Mouse (Mus musculus): ENCODE results near the gene Nrxn2. TPM values are rescaled to one million over a fixed set of nuclear protein-coding genes. Genes with fewer than 3 reads are reported as not detected.
A peak's percentile ranks its signal among the peaks of the same experiment; 100 is the strongest.

Gene Nrxn2
- polyA plus RNA-seq, 1 experiment from 2014 or later = 28.9 TPM

GRCm38 (mm10) chr19:6446736-6447437 is 28.4 kb downstream of the Nrxn2 start:
- Histone ChIP-seq H3K36me3 (no peaks in the 10 kb centered on the region), H3K27ac (replicated peaks) (peak overlapping the region; percentile 90), H3K9ac (peak overlapping the region; percentile 53), H3K4me1 (replicated peaks) (peaks cover 83% of the 10 kb centered on the region), H3K9me3 (no peaks in the 10 kb centered on the region), H3K4me2 (peak overlapping the region; percentile 42), H3K4me3 (no peak overlapping the region), H3K27me3 (no peaks in the 10 kb centered on the region)
- 0 out of 2 replicates have a peak, but pooled peaks have one; percentile 4 for ATAC-seq (ENCODE audit: low read depth)
- WGBS = 46% methylated on average over 7 of the region's 7 CpGs

DNA sequence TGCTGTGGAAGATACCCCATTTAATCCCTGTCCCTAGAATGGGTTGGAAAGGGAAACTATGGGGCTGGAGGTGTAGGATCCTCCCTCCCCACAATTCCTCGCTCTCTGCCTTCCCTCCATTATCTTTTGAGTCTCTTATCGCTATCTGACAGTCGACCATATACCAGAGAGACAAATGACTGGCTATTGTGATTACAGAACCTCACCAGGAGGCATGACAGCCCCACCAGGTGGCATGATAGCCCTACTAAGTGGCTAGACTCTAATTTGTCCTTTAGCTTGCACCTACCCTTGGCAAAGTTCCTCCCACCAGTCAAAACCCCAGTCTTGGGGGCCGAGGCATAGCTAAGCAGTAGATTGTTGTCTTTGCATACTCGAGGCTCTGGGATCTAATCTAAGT is 30.2 kb downstream of the Nrxn2 start:
- H3K27me3 ChIP-seq = no peaks in the 10 kb centered on the region
- no peak overlapping the region for H3K4me2 ChIP-seq
- 40% methylated on average over 5 of the region's 5 CpGs for WGBS
- H3K36me3 ChIP-seq = no peaks in the 10 kb centered on the region
- ATAC-seq (ENCODE audit: low read depth) = no peak
- no peak overlapping the region for H3K4me3 ChIP-seq
- H3K4me1 ChIP-seq (replicated peaks) = peaks cover 91% of the 10 kb centered on the region
- peak overlapping the region; percentile 49 for H3K9ac ChIP-seq
- H3K9me3 ChIP-seq = no peaks in the 10 kb centered on the region
- H3K27ac ChIP-seq (replicated peaks) = peak overlapping the region; percentile 49; the same call in 1 of the 2 replicates

DNA sequence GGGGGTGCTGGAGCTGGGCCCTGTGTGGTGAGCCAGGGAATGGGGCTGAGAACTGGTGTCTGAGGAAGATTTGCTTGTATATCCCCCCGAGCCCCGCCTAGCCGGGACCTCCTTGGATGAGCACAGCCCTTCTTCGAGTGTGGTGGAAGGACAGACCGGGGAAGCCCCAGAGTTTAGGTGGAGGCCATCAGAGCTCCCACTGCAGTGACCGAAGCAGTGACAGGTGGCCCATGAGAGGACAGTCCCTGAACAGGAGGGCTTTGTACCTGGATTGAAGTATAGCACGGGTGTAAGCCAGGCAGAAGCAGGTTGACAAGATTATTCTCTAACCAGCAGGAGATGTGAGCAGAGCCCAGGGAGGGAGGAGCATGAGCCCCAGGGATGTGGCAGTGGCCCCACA is 31.3 kb downstream of the Nrxn2 start:
- Histone ChIP-seq H3K4me3 (no peak overlapping the region), H3K27me3 (no peaks in the 10 kb centered on the region), H3K27ac (replicated peaks) (no peak overlapping the region), H3K4me2 (no peak overlapping the region), H3K9ac (no peak overlapping the region), H3K36me3 (peaks cover under 1% of the 10 kb centered on the region; the same call in 1 of the 2 replicates), H3K4me1 (replicated peaks) (peaks cover 89% of the 10 kb centered on the region), H3K9me3 (no peaks in the 10 kb centered on the region)
- no peak for ATAC-seq (ENCODE audit: low read depth)
- WGBS = 74% methylated on average over 7 of the region's 7 CpGs

- H3K27ac ChIP-seq (replicated peaks) = peak overlapping the region; percentile 84
- peaks cover 66% of the 10 kb centered on the region for H3K4me1 ChIP-seq (replicated peaks)
- H3K9ac ChIP-seq = peak overlapping the region; percentile 31; the same call in 1 of the 2 replicates
- no peaks in the 10 kb centered on the region for H3K27me3 ChIP-seq
- H3K4me3 ChIP-seq = no peak overlapping the region
- H3K36me3 ChIP-seq = peaks cover 19% of the 10 kb centered on the region
- peak; percentile 73 for ATAC-seq (ENCODE audit: low read depth)
- WGBS = 22% methylated on average over 6 of the region's 6 CpGs
- no peak overlapping the region for H3K4me2 ChIP-seq
- H3K9me3 ChIP-seq = no peaks in the 10 kb centered on the region
Measured at GRCm38 (mm10) chr19:6452030-6452494, 33.5 kb downstream of the Nrxn2 start.

DNA sequence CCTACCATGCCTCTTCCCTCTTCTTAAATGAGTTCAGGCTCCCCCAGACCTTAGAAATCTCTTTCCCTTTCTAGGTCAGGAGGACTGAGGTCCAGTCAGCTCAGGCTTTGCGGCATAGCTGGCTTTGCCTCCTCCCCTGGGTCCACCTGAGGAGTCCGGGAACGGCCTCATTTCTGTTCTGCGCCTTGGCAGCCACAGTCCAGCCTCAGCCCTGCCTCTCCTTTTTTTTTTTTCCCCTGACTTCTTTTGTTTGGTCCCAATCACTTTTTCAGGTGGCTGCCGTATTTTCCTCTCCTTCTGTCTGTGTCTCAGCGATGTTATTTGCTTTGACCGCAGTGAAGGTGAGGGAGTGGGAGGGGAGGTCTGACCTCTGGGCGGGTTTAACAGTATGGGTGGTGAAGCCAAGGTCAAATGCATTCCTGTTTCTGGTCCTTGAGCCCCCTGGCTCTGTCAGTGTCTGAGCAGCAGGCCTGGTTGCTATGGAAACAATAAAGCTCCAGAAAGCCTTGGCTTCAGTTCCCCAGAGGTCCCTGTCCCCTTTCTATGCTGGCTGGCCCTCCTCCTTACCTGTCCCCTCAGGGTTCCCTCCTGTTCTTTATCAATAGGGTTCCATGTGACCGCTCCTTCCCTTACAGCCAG is 34.3 kb downstream of the Nrxn2 start:
- peaks cover 59% of the 10 kb centered on the region for H3K4me1 ChIP-seq (replicated peaks)
- peaks cover 26% of the 10 kb centered on the region for H3K36me3 ChIP-seq
- peak; percentile 10; the same call in 1 of the 2 replicates for ATAC-seq (ENCODE audit: low read depth)
- H3K27me3 ChIP-seq = no peaks in the 10 kb centered on the region
- peak overlapping the region; percentile 31 for H3K9ac ChIP-seq
- no peak overlapping the region for H3K4me3 ChIP-seq
- no peak overlapping the region for H3K4me2 ChIP-seq
- H3K9me3 ChIP-seq = no peaks in the 10 kb centered on the region
- WGBS = 40% methylated on average over 9 of the region's 9 CpGs
- H3K27ac ChIP-seq (replicated peaks) = peak overlapping the region; percentile 84

DNA sequence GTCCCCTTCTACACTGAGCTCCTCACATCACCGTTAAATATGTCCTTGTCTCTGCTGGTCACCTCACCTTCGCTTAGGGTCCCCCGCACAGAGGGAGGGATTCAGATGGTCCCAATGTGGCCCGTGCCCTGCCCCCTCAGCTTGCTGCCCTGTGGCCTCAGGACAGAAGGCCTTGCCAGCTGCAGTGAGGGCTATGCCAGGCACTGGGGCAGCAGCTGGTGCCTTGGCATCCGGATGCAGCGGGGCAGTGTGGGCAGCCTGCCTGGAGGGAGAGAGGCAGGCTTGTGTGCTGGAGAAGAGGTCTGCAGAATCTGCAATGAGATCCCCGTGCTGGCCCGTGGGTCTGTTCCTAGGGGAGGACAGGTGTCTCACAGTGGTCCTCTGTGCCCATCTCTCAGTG is 34.8 kb downstream of the Nrxn2 start:
- peak overlapping the region; percentile 84 for H3K27ac ChIP-seq (replicated peaks)
- H3K4me2 ChIP-seq = no peak overlapping the region
- peak overlapping the region; percentile 31 for H3K9ac ChIP-seq
- 51% methylated on average over 8 of the region's 8 CpGs for WGBS
- peaks cover 32% of the 10 kb centered on the region for H3K36me3 ChIP-seq
- H3K9me3 ChIP-seq = no peaks in the 10 kb centered on the region
- no peaks in the 10 kb centered on the region for H3K27me3 ChIP-seq
- no peak overlapping the region for H3K4me3 ChIP-seq
- ATAC-seq (ENCODE audit: low read depth) = peak; percentile 2; the same call in 1 of the 2 replicates
- H3K4me1 ChIP-seq (replicated peaks) = peaks cover 53% of the 10 kb centered on the region

- no peak for ATAC-seq (ENCODE audit: low read depth)
- Histone ChIP-seq H3K4me2 (no peak overlapping the region), H3K27ac (replicated peaks) (no peak overlapping the region; the same call in 1 of the 2 replicates), H3K9ac (no peak overlapping the region), H3K9me3 (no peaks in the 10 kb centered on the region), H3K4me3 (no peak overlapping the region), H3K36me3 (peaks cover 40% of the 10 kb centered on the region), H3K27me3 (no peaks in the 10 kb centered on the region), H3K4me1 (replicated peaks) (peaks cover 47% of the 10 kb centered on the region)
- WGBS = 72% methylated on average over 10 of the region's 10 CpGs
Measured at GRCm38 (mm10) chr19:6454041-6454720, 35.6 kb downstream of the Nrxn2 start.

- Histone ChIP-seq H3K36me3 (peaks cover 50% of the 10 kb centered on the region), H3K9me3 (no peaks in the 10 kb centered on the region), H3K27me3 (no peaks in the 10 kb centered on the region), H3K4me1 (replicated peaks) (peaks cover 16% of the 10 kb centered on the region), H3K4me3 (no peak overlapping the region), H3K27ac (replicated peaks) (no peak overlapping the region), H3K4me2 (no peak overlapping the region), H3K9ac (no peak overlapping the region)
- ATAC-seq (ENCODE audit: low read depth) = no peak
- WGBS = 84% methylated on average over 6 of the region's 6 CpGs
Measured at GRCm38 (mm10) chr19:6459504-6459903, 41.0 kb downstream of the Nrxn2 start.

DNA sequence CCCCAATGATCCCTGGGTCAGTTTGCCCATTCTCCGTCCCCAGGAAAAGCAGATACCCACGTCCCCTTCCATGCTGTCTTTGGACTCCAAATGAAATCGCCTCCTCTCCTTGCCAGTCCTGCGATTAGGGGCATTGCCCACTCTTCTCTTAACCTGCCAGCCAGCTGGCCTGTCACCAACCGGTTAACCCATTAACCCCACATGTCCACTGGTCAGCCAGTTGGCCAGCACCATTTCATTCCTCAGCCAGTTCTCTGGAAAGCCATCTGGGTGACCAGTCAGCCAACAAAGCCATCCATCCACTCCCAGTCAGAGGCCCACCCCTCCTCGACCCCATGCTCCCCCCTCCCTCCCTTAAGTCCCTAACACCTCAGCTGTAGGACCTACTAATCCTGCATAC is 44.3 kb downstream of the Nrxn2 start:
- Histone ChIP-seq H3K4me3 (no peak overlapping the region), H3K4me2 (no peak overlapping the region), H3K36me3 (peaks cover 24% of the 10 kb centered on the region), H3K27me3 (no peaks in the 10 kb centered on the region), H3K9me3 (no peaks in the 10 kb centered on the region), H3K9ac (no peak overlapping the region), H3K27ac (replicated peaks) (no peak overlapping the region), H3K4me1 (replicated peaks) (peaks cover 30% of the 10 kb centered on the region)
- ATAC-seq (ENCODE audit: low read depth) = no peak
- 52% methylated on average over 6 of the region's 6 CpGs for WGBS

- Histone ChIP-seq H3K36me3 (peaks cover 7% of the 10 kb centered on the region), H3K27me3 (no peaks in the 10 kb centered on the region), H3K9ac (no peak overlapping the region; the same call in 1 of the 2 replicates), H3K4me3 (no peak overlapping the region), H3K4me1 (replicated peaks) (peaks cover 30% of the 10 kb centered on the region), H3K9me3 (no peaks in the 10 kb centered on the region), H3K27ac (replicated peaks) (peak overlapping the region; percentile 66), H3K4me2 (no peak overlapping the region)
- 49% methylated on average over 10 of the region's 10 CpGs for WGBS
- ATAC-seq (ENCODE audit: low read depth) = peak; percentile 48; the same call in 1 of the 2 replicates
Measured at GRCm38 (mm10) chr19:6464306-6465071, 46.0 kb downstream of the Nrxn2 start.

DNA sequence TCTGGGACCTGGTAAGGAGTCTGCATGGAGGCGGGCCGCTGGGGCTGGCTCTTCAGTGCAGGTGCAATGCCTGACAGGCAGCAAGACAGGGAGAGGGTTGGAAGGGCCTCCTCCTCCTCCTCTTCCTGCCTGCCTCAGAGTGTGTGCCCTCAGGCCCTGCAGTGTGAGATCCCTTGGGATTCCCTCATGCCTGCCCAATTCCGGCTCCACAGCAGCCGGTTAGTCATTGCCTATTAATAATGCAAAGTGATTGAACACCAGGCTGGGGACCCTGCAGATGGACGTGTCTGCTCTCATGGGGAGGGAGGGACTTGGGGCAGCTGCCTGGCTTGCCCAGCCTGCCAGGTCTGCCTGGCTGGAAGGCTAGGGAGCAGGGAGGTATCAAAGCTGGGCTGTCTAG is 46.6 kb downstream of the Nrxn2 start:
- Histone ChIP-seq H3K36me3 (peaks cover 5% of the 10 kb centered on the region), H3K27ac (replicated peaks) (peak overlapping the region; percentile 66), H3K4me1 (replicated peaks) (peaks cover 30% of the 10 kb centered on the region), H3K4me2 (no peak overlapping the region), H3K27me3 (no peaks in the 10 kb centered on the region), H3K4me3 (no peak overlapping the region), H3K9me3 (no peaks in the 10 kb centered on the region), H3K9ac (peak overlapping the region; percentile 13; the same call in 1 of the 2 replicates)
- peak; percentile 55; the same call in 1 of the 2 replicates for ATAC-seq (ENCODE audit: low read depth)
- 25% methylated on average over 5 of the region's 5 CpGs for WGBS
